Mouse (Mus musculus): Measurements from ENCODE around the gene Cntd1.

The Cntd1 gene

DNA sequence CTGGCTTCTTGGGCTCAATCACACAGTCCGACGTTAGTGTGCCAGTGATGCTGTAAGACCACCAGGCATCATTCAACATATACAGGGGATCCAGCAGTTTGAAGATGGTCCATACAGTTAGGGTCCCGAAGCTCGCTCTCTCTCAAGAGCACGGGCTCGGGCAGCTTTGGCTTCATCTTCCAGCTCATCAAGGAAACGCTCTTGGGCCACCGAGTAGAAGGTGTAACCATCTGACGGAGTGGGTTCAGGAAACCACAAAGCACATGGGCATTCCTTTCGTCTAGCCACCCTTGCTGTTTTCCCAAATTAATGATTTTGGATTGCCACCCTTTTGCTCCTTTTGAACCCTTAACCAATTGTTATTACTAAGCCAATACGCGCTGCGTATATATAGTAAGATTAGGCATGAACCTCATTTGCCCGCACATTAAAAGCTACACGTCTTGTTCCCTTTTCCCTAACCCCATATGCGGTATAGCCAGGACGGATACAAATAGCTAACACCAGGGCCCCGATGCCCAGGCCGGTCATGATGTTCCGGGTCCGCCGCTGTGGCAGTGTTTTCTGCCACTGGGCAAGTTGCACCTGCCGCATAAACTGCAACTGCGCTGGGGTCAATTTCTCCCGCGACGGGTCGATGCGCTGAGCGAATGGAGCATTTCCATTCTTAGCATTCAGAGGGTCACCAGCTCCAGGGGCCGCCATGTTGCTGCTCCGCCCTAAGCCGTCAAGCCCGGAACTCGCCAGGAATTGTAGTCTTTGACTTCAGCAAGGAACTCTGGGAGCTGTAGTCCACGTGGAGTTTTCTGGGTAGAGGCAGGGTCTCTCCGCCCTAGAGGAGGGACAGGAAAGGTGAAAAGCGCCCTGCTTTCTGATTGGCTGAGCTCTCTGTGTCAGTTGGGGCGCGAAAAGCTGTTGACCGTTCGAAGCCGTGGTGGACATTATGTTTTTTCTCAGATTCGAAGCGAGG is at the start of gene Cntd1, which contains the start of gene Coa3:
TSS of gene Cntd1 (plus strand) at position 790 of the 970 bp plus-strand sequence.
TSS of gene Coa3 (minus strand) at position 892 of the 970 bp plus-strand sequence.
- peak; percentile 89 for DNase-seq

DNA sequence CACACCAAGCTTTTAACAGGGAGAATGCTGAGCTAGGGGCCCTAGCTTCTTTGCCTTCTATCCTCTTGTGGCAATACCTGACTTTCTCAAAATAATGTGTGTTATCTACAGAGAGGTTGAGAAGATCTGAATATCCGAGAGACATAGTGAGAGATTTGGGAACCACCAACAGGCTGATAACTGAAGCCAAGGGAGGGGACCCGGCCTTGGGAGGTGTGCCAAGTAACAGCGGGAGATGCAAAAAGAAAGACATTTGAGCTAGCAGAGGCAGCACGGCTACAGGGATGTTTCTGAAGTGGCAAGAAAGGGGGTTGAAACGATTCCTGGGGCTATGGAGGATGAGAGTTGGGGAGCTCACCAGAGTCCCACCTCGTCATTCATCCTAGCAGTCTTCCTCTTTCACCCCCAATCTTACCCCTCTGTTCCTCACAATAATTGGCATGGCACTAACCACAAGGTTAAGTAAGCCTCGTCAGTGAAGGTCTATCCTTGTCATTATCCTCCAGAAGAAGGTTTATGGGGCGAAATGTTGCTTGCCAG is 49.4 kb upstream of the Cntd1 start:
- no peak for DNase-seq

DNA sequence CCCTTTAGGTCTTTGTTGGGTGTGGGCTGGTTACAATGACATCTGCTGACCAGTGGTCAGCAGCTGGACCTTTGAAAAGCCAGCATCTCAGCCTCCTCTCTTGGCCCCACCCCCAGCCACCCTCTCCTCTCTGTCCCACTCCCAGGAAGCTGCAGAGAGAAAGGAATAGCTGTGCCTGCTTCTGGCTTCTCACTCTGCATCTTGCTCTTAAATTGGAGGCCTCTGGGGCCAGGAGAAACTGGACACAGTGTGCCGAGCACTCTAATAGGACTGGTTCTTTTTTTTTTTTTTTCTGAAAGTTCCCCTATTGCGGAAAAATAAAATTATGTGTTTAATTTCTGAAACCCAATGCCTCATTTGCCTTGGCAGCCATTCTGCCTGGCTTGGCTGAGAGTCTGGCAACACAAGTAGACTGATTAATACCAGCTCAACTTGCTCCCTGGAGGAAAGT is 48.7 kb upstream of the Cntd1 start:
- DNase-seq, result no peak

- no peak for DNase-seq
Observed at GRCm38 (mm10) chr11:101230526-101230925, 48.3 kb upstream of the Cntd1 start.

- DNase-seq, result no peak
Observed at GRCm38 (mm10) chr11:101230991-101231871, 47.6 kb upstream of the Cntd1 start.

- no peak for DNase-seq
Observed at GRCm38 (mm10) chr11:101232010-101232839, 46.6 kb upstream of the Cntd1 start.

GRCm38 (mm10) chr11:101233240-101233639 is 45.6 kb upstream of the Cntd1 start:
- DNase-seq, result no peak

- DNase-seq, result no peak
Observed at GRCm38 (mm10) chr11:101234124-101234523, 44.7 kb upstream of the Cntd1 start.

- DNase-seq, result no peak
Observed at GRCm38 (mm10) chr11:101235429-101235828, 43.4 kb upstream of the Cntd1 start.

- DNase-seq, result no peak
Observed at GRCm38 (mm10) chr11:101236782-101237181, 42.0 kb upstream of the Cntd1 start.

DNA sequence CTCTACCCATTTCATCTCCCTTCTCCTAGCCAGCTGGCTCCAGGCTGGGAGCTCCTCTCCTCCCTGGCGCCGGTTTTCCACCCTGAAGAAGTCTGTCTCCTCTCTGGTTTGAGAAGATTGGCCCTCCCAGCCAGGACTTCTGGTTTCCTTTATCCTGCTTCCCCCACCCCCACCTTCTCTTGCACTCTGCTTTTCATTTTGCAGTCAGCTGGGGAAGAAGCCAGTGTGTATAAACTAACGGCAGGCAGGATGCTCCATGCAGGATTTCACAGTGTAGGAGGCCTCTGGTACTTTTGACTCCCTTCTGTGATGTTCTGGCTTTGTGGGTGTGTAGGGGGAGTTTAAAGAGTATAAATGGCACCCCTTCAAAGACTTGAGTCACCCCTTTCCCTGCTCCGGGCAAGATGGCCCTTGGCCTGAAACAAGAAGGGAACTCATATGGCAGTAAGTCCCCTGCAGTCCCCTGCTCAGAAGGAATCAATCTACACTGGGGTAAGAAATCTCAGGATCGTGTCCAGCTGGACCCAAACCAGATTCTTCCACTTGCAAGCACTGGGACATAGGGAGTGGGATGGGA is 40.7 kb upstream of the Cntd1 start:
- DNase-seq, result peak; percentile 69

- no peak for DNase-seq
Observed at GRCm38 (mm10) chr11:101245071-101245470, 33.7 kb upstream of the Cntd1 start.

DNA sequence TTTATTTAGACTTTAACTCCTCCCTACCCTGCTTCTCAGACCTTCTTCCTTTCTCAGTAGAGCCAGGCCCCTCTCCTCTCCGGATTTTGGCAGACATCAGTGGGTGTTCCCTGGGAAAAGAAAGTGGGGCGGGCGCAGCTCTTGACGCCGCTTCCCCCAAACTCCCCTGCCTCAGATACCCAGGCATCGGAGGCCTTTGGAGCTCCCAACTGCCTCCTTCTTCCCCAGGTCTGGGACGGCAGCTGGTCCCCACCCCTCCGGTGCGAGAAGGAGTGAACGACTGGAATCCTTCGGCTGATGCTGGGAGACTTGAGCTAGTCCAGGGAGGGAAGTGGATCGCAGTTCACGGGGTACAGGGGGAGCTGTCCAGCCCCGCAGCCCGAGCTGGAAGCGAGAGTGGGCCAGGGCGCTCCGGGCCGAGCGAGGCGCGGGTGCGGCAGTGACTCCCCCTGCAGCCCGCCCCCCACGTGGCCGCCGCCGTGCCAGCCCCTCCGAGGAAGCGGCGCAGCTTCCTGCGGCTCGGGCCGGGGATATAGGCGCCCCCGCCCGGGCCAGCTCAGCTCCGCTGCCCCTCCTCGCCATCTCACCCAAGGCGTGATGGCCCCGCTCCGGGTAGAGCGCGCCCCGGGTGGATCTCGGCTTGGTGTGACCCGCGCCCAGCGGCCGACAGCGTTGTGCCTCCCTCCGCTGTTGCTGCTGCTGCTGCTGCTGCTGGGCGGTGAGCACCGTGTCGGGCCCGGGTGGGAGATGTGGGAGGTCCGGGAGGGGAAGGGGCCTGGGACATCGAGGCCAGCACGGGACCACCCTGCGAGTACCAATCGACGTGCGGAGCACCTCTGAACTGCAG is 32.7 kb upstream of the Cntd1 start, which contains the start of gene Ramp2:
TSS of gene Ramp2 (plus strand) at position 174 of the 847 bp plus-strand sequence.
- DNase-seq, result no peak

DNA sequence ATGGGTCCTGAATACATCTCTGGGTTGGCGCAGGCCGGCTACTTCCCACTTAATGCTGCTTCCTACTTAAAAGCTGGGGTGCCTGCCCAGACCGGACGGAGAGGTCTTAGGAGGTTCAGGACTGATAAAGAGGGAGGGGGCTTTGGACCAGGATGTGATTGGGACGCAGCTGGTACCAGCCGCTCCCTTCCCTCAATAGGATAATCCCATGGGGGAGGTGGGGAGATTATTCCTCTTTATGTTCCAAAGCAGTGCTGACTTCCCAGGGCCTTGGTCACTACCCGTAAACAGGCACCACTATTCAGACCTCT is 32.2 kb upstream of the Cntd1 start:
- no peak for DNase-seq

GRCm38 (mm10) chr11:101247521-101248030 is 31.2 kb upstream of the Cntd1 start:
- DNase-seq, result no peak

DNA sequence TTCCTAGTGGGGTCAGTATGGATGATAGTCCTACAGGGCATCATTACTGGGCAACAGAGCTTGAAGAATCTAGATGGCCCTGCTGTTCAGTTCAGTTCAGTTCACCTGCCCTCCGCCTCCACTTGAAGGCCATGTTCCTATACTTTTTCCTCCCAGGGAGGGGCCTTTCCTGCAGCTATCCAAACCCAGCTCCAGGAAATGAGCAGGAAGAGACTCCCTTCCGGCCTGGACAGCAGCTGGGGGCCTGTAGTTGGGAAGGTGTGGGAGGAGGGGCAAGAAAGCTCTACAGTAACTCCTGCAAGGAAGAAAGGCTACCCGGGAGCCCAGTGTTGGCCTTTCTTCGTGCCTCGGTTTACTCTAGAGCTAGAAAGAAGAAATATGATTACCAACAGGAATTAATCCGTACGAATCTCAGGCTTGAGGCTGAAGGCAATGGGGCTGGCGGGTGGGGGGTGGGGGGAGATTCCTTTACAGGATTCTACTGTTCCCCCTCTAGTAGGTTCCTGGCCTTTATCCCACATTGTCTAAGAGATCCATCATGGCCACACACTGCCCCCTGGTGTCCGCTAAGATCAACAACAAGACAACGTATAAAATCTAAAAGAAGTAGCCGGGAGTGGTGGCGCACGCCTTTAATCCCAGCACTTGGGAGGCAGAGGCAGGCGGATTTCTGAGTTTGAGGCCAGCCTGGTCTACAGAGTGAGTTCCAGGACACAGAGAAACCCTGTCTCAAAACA is 30.4 kb upstream of the Cntd1 start:
- DNase-seq, result peak; percentile 85

DNA sequence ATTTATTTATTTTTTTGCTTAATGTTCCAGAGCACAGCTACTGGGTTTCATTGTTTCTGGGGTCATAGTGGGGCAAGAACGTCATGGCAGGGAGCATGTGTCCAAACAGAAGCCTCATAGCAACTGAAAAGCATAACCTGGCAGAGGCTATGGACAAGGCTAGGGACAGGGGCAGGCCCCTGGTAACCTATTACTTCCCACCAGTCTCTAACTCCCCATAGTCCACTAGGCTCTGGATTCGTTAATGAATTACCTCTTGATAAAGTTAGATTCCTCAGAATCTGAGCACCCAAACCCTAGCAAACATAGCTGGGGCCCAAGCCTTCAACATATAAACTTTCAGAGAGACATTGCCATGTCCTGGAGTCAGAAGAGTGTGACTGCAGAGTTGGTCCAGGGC is 27.8 kb upstream of the Cntd1 start:
- no peak for DNase-seq

DNA sequence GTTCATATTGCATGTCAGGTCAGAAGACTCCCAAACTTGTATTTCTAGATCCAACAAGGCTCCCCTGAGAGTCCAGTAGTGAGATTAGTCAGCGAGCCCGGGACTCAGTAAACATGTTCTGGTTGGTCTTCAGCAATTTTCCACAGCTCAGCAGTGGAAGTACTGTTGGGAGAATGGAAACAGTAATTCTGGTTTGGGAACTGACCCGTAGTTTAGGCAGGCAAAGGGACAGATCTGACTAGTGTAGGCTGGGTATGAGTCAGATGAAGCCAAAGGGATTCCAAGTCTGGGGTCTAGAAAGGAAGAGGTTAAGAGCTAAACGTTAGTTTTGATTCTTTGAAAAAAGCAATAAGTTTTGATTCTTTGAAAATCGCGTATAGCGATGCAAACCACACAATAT is 25.9 kb upstream of the Cntd1 start:
- no peak for DNase-seq

- DNase-seq, result peak; percentile 80
Observed at GRCm38 (mm10) chr11:101253613-101254389, 25.0 kb upstream of the Cntd1 start, which contains the start of gene Vps25. TSS of gene Vps25 (plus strand) at chr11:101253707.

Data from layer of hippocampus, adult 9-11 months (tissue).